21 mouse cellular contexts compared by ENCODE assay signal in the genomic region with DNA sequence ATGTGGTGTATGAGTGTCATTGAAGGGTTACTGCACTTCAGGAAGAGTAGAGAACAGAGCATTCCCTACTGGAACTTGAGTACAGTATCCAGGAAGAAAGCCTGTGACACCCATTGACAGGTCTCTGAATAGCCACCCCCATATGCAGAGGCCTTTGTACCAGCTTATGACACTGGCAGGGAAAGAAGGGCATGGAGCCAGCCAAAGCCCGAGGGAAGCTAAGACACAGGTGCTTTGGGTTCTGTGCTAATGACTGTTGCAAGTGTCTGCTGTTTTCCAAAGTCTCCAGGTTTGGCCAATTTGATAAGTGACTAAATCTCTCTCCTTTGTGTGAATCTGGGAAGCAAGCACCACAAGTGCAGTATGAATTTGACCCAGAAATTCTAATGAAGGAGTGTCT.
DNase-seq lines count a peak whose midpoint lies in the region; ATAC-seq and TF ChIP-seq lines count a peak whose summit lies in the region.
"Had no signal": no experiment of that assay in that cellular context is flagged by ENCODE, and none has a peak within 500 bp of the region (broad histone marks: within the 10 kb centered on the region; RNA-seq: fewer than 3 reads in every experiment).

No protein-coding gene starts in this region.

- H3K9ac ChIP-seq in hindbrain, postnatal 0 days (replicated peaks; ENCODE audit: low read length): no peak overlapping the region
- H3K9ac ChIP-seq: embryonic facial prominence, embryonic 12.5 days; embryonic facial prominence, embryonic 15.5 days; forebrain, embryonic 12.5 days; forebrain, embryonic 15.5 days; hindbrain, embryonic 13.5 days had no signal

- peak; percentile 5 for DNase-seq in adrenal gland, postnatal 25 days
- DNase-seq in adrenal gland, adult 18-20 months (ENCODE audit: low spot score in 2 of 2): no peak
- peak; percentile 22 to 45 for DNase-seq in cerebellum, postnatal 14 days
- no peak for DNase-seq in hindbrain, postnatal 0 days (ENCODE audit: low spot score)
- DNase-seq in hindbrain, embryonic 10.5 days (ENCODE audit: low spot score): no peak
- peak; percentile 11 for DNase-seq in fat pad, adult 2 months (ENCODE audit: extremely low read depth, low read depth, low spot score)
- DNase-seq in thymus, postnatal 10 days (ENCODE audit: low spot score in 2 of 2): no peak
- DNase-seq: gastrocnemius, postnatal 25 days; heart, adult 2 months; kidney, adult 2 months had no signal

- H3K27me3 ChIP-seq in hindbrain, postnatal 0 days (ENCODE audit: insufficient read depth, low read length): no peaks in the 10 kb centered on the region
- H3K27me3 ChIP-seq in hindbrain, embryonic 10.5 days (ENCODE audit: insufficient read depth, poor library complexity, severe bottlenecking): no peaks in the 10 kb centered on the region
- H3K27me3 ChIP-seq: embryonic facial prominence, embryonic 12.5 days; embryonic facial prominence, embryonic 15.5 days; forebrain, embryonic 12.5 days; forebrain, embryonic 15.5 days; hindbrain, embryonic 13.5 days had no signal

- H3K4me2 ChIP-seq in hindbrain, postnatal 0 days (ENCODE audit: low read depth, low read length): no peak overlapping the region
- H3K4me2 ChIP-seq: embryonic facial prominence, embryonic 12.5 days; embryonic facial prominence, embryonic 15.5 days; forebrain, embryonic 12.5 days; forebrain, embryonic 15.5 days; hindbrain, embryonic 13.5 days had no signal

- no peaks in the 10 kb centered on the region for H3K9me3 ChIP-seq in hindbrain, postnatal 0 days (ENCODE audit: low read length)
- no peaks in the 10 kb centered on the region for H3K9me3 ChIP-seq in hindbrain, embryonic 10.5 days
- H3K9me3 ChIP-seq: embryonic facial prominence, embryonic 12.5 days; embryonic facial prominence, embryonic 15.5 days; forebrain, embryonic 12.5 days; forebrain, embryonic 15.5 days; heart, embryonic 10.5 days; hindbrain, embryonic 13.5 days had no signal

- H3K4me1 ChIP-seq in hindbrain, postnatal 0 days (ENCODE audit: insufficient read depth, low read length): no peaks in the 10 kb centered on the region
- no peaks in the 10 kb centered on the region for H3K4me1 ChIP-seq in hindbrain, embryonic 10.5 days (replicated peaks)
- H3K4me1 ChIP-seq: embryonic facial prominence, embryonic 12.5 days; embryonic facial prominence, embryonic 15.5 days; forebrain, embryonic 12.5 days; forebrain, embryonic 15.5 days; heart, embryonic 10.5 days; hindbrain, embryonic 13.5 days had no signal

- TF ChIP-seq CTCF in hindbrain, postnatal 0 days (IDR thresholded peaks at IDR 0.05; ENCODE audit: low read depth): no peak

- 85% methylated on average over 1 of the region's 1 CpGs for WGBS in hindbrain, postnatal 0 days
- WGBS in hindbrain, embryonic 10.5 days: 94% methylated on average over 1 of the region's 1 CpGs

- no peak overlapping the region for H3K27ac ChIP-seq in hindbrain, postnatal 0 days
- no peak overlapping the region for H3K27ac ChIP-seq in hindbrain, embryonic 10.5 days
- H3K27ac ChIP-seq: embryonic facial prominence, embryonic 12.5 days; embryonic facial prominence, embryonic 15.5 days; forebrain, embryonic 12.5 days; forebrain, embryonic 15.5 days; heart, adult 2 months; heart, embryonic 10.5 days; hindbrain, embryonic 13.5 days had no signal

- no peak for ATAC-seq in cerebellum, adult (ENCODE audit: insufficient number of reproducible peaks, low FRiP score, low TSS enrichment)
- 0 out of 2 replicates have a peak, but pooled peaks have one; percentile 27 for ATAC-seq in hindbrain, postnatal 0 days
- ATAC-seq: CD4-positive, CD25-positive, alpha-beta regulatory T cell, adult 4 months; forebrain, embryonic 15.5 days; hindbrain, embryonic 16.5 days; inflammation-experienced regulatory T-cells, adult 6 months; intestine, embryonic 16.5 days had no signal

- no peaks in the 10 kb centered on the region for H3K36me3 ChIP-seq in hindbrain, postnatal 0 days (ENCODE audit: insufficient read depth, low read length)
- no peaks in the 10 kb centered on the region for H3K36me3 ChIP-seq in hindbrain, embryonic 10.5 days
- H3K36me3 ChIP-seq: embryonic facial prominence, embryonic 12.5 days; embryonic facial prominence, embryonic 15.5 days; forebrain, embryonic 12.5 days; forebrain, embryonic 15.5 days; heart, embryonic 10.5 days; hindbrain, embryonic 13.5 days had no signal

- no peak overlapping the region for H3K4me3 ChIP-seq in hindbrain, postnatal 0 days (ENCODE audit: low read length)
- H3K4me3 ChIP-seq in hindbrain, embryonic 10.5 days: no peak overlapping the region
- H3K4me3 ChIP-seq: embryonic facial prominence, embryonic 12.5 days; embryonic facial prominence, embryonic 15.5 days; forebrain, embryonic 12.5 days; forebrain, embryonic 15.5 days; heart, adult 2 months; heart, embryonic 10.5 days; hindbrain, embryonic 13.5 days had no signal

Comparison
In these comparisons a context has a peak if more than half of its experiments do, and no peak if none do; other contexts are left out.
1. DNase-seq: peak in adrenal gland, postnatal 25 days (single experiment), cerebellum, postnatal 14 days (2 of 2) and fat pad, adult 2 months (single experiment); none in adrenal gland, adult 18-20 months (0 of 2), hindbrain, postnatal 0 days (single experiment), hindbrain, embryonic 10.5 days (single experiment) and thymus, postnatal 10 days (0 of 2).